Mouse (Mus musculus): ENCODE results near the gene Fbxo42. TPM values are rescaled to one million over a fixed set of nuclear protein-coding genes. Genes with fewer than 3 reads are reported as not detected.

Gene Fbxo42
- total RNA-seq, 2 experiments from 2014 or later = 22.6 to 24.9 TPM

DNA sequence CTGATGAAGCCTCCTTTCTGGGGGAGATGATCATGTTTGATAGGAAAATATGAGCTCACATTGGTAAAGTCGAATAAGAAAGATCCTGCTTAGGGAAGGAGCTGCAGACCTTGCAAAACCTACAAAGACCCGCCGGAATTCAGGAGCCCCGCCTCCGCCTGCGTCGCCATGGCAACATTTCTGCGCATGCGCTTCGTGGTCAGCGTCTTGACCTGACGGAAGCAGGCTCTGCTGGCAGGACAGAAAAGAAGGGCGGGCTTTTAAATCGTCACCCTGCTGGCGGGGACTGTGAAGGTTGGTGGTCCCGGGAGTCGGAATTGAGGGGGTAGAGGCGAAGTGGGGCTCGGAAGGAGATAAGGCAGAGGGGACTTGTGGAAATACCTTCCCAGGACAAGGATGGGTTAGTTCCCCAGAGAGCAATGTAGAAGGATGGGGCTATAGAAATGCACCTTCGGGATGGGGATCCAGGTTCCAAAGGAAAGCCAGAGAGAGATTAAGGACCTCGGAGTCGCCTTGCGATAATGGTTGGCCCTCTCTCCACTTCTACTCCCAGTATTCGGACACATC is 66.1 kb downstream of the Fbxo42 start, which contains the start of gene Rsg1:
Gene Rsg1 (plus strand): TSS at position 187 of the 567 bp plus-strand sequence.
- DNase-seq (ENCODE audit: low spot score in 2 of 2) = peak; percentile 91 to 95

DNA sequence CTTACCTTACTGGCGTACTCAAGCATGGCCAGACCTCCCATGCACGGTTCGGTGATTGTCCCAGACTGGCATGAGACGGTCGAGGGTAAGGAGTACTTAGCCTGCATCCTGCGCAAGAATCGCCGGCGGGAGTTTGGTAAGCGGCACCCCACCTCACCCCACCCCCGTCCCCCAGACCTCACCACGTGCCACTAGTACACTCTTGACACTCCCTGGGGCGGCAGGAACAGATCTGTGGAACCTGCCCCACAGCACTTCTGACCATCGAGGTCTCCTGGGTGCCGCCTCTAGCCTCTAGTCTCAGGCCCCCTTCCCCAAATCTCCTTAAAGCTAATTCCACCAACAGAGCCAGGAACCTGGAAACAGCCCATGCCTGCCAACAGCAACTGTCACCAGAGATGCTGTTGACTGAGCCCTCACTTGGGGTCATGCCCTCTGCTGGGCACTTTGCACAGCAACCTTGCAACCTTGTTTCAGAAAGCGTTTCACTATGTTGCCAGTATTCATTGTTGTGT is 66.7 kb downstream of the Fbxo42 start:
- DNase-seq (ENCODE audit: low spot score in 2 of 2) = no peak

DNA sequence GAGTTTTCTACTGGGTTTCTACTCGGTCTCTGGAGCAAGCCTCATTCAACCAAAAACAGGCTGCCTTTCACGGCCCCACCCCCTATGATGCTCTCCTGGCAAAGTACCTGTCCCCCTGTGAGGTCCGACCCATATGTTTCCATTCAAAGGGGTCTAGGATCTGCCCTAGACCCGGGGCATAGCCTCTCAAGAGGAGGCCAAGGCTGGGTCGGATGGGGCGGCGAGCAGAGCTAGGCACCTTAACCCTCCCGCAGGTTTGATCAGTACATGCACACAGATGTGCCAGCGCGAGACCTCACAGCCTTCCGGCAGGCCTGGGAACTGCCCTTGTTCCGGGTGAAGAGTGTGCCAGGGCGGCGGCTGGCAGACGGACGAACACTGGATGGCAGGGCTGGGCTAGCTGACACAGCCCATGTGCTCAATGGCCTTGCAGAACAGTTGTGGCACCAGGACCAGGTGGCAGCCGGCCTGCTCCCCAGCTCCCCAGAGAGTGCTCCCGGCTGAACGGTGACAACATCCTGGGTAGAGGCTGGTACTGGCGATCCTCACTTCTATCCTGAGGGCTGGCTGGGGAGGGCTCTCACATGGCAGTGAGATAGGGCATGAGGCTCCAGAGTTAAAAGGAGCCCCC is 72.0 kb downstream of the Fbxo42 start:
- DNase-seq (ENCODE audit: low spot score in 2 of 2) = no peak

DNA sequence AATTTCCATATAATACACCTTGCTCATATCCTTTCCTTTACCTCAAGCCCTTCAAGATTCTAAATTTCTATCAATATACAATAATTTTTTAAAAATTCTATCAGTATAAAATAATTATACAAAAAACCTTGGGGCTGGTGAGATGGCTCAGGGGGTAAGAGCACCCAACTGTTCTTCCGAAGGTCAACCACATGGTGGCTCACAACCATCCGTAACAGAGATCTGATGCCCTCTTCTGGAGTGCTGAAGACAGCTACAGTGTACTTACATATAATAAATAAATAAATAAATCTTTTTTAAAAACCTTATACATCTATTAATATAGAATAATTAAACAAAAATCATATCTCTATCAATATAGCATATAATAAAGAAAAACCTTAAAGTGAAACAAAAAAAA is 74.1 kb downstream of the Fbxo42 start:
- no peak for DNase-seq (ENCODE audit: low spot score in 2 of 2)

DNA sequence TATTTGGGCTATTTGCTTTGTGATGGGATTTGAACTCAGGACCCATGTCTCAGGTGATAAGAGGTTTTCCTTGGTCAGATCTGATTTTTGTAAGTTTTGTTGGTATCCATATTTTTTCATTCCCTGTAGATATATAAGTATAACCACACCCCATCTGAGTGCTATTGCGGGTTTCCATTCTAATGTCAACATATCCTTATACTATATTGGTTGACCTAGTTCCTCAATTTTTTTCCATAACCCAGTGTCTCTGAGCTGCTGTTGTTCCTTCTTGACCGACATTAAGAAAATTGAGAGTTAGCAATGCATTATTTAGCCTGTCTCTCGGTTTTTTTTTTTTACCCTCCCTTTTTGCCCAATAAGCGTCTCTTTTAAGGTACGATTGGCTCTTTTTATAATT is 75.0 kb downstream of the Fbxo42 start:
- DNase-seq (ENCODE audit: low spot score in 2 of 2) = no peak

DNA sequence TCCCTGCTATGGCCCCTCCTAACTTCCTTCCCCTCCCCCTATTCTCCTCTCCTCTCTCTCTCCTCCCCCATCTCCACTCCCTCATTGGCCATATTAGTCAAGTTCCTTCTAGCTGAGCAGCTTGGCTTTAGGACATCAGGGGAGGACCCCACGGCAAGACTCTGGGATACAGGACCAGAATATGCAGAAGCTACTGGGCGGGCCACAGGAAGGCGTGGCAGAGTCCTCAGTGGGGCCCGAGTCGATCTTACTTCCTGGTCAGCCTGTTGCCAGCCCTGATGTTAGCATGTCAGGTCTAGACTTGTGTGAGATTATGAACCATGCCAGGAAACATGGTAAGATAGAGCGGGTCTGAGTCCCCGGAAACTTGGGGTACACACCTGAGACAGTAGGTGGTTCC is 81.0 kb downstream of the Fbxo42 start:
- DNase-seq (ENCODE audit: low spot score in 2 of 2) = no peak

DNA sequence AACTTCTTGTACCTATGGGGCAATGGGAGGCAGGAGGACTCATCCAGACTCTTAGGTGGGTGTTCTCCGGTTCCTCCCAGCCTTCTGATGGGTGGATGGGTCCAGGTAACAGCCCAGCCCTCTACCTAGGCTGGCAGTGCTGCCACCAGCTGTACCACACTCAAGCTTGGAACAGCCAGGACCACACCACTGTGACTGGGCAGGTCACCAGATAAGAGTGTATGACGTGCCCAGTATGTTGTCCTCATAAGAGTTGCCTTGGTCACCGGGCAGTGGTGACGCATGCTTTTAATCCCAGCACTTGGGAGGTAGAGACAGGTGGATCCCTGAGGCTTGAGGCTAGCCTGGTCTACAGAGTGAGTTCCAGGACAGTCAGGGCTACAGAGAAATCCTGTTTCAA is 85.5 kb downstream of the Fbxo42 start:
- DNase-seq (ENCODE audit: low spot score in 2 of 2) = no peak

DNA sequence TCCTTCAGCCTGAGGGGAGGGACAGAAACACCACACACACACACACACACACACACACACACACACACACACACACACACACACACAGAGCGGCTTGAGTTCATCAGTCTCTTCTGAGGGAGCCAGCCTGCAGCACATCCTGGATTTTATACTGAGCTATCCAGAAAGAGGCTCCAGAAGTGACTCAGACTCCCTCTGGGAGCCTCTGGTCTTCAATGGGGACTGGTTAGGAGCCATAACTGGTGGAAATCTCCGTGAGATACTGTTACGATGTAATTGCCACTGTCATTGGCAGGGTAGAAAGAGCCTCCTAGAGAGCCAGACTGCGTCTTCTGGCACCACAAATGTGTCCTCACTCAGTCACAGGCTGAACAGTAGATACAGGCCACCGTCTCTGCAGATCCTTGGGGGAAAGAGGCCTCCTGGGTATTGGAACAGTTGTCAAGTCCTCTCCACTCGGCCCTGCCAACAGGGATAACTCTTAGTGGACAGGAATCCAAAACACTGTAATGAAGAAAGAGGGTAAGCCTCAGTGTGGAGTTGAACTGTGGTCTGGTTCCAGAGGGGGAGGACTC is 87.9 kb downstream of the Fbxo42 start:
- DNase-seq (ENCODE audit: low spot score in 2 of 2) = no peak

DNA sequence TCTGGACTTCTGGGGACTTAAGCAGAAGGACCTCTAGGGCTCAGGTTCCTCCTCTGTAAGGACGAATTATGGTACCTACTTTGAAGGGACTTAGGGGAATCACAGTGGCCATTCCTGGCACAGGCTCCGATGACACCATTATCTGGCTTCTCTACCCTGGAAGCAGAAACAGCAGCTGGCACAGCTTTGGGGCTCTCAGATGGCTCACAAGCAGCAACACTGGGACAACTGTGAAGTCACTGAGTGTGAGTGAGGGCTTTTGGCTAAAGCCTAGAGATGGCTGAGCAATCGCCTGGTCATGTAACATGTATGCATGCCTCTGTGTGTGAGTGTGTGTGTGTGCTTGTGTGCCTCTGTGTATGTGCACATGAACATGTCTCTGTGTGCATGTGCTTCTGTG is 89.1 kb downstream of the Fbxo42 start:
- DNase-seq (ENCODE audit: low spot score in 2 of 2) = no peak

DNA sequence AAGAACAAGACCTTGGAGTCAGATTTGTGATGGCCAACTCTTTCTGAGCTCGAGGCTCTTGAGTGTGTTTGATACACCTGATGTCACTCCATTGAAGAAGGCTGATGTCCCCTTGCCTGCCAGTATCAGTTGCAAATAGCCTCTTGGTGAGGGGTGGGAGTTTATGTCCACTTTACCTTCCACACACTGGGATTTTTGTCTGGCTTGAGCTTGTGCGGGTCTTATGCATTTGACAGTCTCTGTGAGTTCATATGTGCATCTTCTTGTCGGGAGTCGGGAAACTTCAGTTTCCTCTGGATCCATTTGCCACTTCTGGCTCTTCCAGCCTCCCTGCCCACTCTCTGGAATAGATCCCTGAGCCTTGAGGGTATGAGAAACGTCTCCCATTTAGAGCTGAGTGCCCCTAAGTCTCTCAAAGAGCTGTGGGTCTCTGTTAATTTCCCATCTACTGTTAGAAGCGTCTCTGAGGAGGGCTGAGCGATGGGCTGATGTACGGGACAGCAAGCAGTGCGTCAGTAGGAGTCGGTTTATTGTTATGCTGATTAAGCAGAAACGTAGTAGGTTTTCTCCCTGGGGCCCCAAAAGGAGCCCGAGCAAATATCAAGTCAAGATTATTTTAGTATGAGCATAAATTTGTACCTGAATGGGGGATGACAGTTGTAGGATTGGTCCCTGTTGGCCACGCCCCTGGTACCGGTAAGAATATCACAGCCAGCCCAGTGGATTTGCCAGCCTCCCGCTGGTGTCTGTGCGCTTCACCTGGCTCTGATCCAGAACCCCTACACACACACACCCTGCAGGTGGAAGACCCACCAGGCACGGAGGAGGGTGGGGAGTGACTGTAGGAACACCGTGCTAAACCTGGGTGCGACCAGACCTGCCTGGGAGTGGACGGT is 91.0 kb downstream of the Fbxo42 start:
- no peak for DNase-seq (ENCODE audit: low spot score in 2 of 2)

DNA sequence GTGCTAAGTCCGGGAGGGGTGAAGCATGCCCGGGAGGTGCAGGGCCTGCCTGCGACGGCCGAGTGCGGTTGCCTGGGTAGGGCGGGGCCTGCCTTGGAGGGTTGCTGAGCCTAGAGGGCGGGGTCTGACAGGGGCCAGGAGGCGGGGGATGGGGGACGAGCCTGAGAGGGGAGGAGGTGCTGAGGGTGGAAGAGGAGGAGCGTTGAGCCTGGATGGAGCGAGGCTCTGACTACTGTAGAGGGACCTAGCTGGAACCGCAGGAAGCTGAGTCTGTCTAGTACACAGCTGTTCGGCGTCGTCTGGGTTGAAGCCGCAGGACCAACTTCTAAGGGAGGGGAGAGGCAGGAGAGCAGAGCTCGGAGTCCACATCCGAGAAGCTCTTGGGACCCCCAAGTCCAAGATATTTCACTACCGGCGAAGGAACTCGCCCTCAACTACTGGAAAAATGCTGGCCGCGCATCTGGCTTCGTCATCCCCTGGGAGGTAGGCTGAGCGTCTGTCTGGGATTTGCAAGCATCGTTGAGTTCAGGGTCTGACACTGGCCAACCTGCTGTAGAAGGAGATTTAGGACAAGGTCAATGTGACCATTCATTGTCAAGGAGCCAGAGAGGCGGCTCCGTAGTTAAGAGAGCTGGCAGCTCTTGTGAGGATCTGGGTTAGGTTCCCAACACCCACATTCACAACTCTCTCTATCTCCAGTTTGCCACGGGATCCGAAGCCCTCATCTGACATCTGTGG is 91.8 kb downstream of the Fbxo42 start, which contains the start of gene Arhgef19:
Gene Arhgef19 (plus strand): TSS at position 112 of the 738 bp plus-strand sequence.
- peak in 1 of 2 experiments; percentile 59 for DNase-seq (ENCODE audit: low spot score in 2 of 2)

DNA sequence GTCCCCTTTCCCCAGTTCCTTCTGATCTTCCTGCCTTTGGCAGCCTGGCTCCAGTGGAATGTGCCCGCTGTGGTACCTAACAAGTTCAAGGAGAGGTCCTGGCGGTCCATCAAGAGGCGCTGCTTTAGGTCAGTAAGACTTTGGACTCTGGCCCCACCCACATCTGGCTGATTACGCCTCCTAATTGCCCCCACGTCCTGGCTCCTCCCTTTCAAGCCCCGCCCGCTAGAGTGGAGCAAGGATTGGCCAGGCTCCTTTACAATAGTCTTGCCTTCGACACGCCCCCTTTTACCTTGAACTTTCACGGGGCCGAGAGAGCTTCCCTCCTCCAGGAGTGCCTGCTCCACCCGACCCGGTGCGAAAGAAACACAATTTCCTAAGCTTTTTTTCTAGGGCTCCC is 92.9 kb downstream of the Fbxo42 start:
- no peak for DNase-seq (ENCODE audit: low spot score in 2 of 2)

DNA sequence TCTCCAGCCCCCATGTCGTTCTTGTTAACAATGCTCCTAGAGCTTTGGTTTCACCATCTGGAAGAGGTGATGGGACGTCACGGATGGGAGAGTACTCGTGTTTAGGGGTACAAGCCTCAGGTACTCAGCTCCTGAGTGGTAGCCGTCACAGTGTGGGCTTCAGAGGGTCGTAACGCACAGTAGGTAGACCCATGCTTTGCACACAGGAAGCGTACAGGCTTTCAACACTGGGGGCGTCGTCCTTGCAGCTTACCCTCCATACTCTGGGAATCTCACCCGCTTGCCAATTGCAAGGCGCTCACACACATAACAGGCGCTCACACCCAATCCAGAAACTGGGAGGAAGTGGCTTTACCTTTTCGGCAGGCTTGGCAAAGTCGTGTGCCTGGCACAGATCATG is 94.1 kb downstream of the Fbxo42 start:
- no peak for DNase-seq (ENCODE audit: low spot score in 2 of 2)

DNA sequence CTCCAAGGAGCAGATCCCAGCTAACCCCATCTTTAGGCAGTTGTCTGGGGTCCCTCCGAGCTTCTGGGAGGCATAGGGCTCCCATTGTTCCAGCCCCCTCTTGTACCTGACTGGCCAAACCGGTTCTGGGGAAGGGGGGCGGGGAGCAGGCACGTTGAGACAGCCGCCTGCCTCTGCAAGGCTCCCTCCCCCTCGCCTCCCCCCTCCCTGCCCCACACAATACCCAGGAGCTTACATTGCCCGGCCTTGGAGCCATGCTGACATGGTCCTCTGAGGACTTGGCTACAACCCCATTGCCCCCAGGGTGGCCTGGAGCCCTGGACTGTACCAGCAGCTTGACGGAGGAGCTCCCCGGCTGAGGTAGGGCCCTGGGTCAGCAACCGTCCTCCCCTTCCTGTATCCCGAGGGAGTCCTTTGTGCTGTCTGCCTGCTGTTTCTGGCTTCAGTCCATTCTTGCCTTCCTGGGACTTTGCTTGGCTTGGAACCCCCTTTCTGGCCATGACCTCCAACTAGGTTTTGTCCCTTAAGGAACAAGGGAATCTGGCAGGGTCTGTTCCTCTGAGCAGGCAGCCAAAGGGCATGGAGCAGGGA is 95.0 kb downstream of the Fbxo42 start:
- peak in 1 of 2 experiments; percentile 68 for DNase-seq (ENCODE audit: low spot score in 2 of 2)

DNA sequence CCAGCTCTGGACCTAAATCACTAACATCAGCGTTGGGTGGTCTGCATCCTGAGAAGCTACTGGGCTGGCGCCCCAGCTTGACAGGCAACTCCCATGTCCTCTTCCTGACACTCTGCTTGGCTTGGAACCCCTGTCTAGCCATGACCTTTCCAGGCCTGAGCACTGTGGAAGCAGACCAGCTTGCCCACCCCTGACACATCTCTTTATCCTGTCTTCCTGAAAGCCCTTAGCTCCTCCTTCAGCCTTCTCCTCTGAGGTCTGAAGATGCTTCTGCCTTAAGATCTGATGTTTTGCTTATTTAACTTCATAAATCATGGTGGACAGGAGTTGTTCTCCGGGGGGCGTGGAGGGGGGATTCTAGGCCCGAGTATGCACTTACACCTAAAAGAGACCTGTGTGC is 95.9 kb downstream of the Fbxo42 start:
- DNase-seq (ENCODE audit: low spot score in 2 of 2) = no peak

DNA sequence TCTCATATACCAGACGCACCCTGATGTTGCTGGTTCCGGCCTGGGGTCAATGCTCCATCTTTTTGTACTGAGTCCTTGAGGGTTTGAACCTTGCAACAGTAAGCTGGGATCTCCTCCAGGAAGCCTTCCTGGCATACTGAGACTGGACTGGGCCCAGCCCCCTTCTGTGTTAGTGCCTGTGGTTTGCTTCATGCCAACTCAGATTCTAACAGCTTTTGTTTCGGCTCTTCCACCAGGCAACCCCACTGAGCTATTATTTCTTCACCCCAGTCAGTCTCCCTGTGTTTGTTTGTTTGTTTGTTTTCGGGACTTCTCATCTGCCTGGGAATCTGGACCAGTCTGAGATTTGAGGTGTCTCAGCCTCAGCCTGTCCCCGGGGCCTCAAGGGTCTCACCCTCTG is 96.7 kb downstream of the Fbxo42 start:
- DNase-seq (ENCODE audit: low spot score in 2 of 2) = peak in 1 of 2 experiments; percentile 54

DNA sequence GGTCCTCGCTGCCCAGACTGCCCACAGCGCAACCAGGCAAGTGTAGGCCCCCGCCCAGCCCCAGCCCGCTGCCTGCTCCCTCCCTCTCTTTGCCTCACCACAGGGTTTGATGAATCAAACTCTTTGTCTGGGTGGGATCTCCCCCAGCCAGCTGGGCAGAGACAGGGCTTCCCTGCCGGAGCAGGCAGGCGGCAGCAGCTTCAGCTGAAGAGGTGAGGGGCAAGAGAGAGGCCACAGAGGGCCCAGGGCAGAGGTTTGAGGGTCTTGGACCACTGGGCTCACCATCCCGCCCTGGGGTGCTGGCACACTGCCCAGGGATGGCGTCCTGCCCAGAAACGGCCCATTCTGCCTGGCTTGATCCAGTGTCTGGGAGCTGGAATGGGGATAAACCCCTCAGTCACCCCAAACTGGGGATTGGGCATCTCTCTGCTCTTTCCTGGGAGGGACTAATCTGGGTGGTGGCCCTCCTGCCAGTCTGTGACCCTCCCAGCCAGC is 97.3 kb downstream of the Fbxo42 start:
- DNase-seq (ENCODE audit: low spot score in 2 of 2) = peak; percentile 82 to 84

DNA sequence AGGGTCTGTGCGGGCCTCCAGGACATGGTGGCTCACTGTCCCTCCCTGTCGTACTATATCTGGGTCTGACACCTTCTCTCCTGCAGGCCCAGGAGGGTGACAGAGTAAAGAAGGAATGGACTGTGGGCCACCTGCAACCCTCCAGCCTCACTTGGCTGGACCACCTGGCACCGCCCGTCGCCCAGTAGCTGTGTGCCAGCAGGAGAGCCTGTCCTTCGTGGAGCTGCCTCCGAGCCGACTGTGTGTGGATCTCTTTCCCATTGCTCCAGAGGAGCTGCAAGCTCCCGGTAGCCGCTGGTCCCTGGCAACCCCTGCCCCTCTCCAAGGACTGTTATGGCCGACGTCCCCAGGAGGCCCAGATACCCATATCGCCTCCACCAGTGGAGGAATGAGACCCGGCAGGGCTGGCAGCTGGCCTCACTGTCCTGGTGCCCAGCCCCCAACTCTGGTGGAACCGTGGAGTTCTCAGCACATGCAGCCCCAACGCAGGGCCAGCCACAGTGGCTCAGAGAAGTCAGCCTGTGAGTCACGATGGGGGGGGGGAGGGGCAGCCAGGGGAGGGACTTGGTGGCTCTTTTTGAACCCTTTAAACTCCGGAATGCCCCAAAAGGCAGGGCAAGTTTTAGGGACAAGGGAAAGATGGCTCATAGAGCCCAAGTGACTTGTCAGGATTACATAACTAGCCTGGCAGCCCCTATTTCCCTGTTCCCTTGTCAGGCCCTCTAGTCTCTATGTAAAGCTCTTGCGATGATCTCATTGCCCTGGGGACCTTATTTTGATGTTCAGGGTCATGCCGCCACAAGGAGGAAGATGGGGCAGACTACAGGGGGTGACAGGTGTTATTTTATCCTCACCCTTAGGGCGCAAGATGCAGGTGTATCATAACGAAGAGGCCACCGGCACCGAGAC is 98.6 kb downstream of the Fbxo42 start:
- DNase-seq (ENCODE audit: low spot score in 2 of 2) = no peak

DNA sequence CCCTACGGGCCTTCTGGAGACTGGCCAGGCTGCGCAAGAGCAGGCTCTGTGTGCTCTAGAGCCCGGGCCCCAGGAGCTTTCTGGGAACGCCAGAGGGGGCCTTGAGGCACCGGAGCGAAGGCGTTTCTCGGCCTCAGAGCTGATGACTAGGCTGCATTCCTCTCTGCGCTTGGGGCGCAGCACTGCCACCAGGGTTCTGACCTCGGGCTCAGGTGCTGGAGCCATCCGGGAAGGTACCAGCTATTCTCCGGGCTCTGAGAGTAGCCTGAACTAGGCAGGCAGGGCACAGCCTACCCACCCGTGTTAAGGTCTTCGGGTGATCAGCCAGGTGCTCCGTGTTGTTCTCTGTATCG is 99.3 kb downstream of the Fbxo42 start:
- DNase-seq (ENCODE audit: low spot score in 2 of 2) = no peak
